ENCODE assay signal across 41 mouse cellular contexts in the genomic region with DNA sequence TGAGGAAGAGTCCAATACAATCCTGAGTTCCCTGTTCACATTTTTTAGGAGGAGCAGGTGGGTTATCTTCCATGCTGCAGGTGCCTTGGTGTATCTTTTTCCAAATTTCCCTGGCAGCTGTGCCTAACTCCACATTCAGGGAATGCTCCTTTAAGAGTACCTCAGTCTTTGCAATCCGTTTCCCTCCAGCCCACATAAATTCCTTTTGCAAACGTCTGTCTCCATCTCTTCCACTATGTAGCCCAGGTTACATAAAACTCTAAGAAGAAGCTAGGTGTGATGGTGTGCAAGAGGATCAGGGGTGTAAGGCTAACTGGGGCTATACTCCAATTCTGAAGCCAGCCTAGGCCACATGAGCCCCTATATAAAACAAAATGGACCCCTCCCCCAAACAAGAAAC. TPM values are rescaled to one million over a fixed set of nuclear protein-coding genes. Genes with fewer than 3 reads are reported as not detected.
"Had no signal": no experiment of that assay in that cellular context is flagged by ENCODE, and none has a peak within 500 bp of the region (broad histone marks: within the 10 kb centered on the region; RNA-seq: fewer than 3 reads in every experiment).

No protein-coding gene starts in this region.

- H3K4me2 ChIP-seq: heart, embryonic 11.5 days; heart, embryonic 12.5 days; heart, embryonic 13.5 days; heart, embryonic 15.5 days; hindbrain, embryonic 12.5 days; hindbrain, embryonic 13.5 days; hindbrain, embryonic 14.5 days; hindbrain, embryonic 15.5 days; intestine, embryonic 15.5 days; kidney, embryonic 15.5 days had no signal

- H3K9ac ChIP-seq: heart, embryonic 12.5 days; heart, embryonic 13.5 days; heart, embryonic 15.5 days; hindbrain, embryonic 12.5 days; hindbrain, embryonic 13.5 days; hindbrain, embryonic 14.5 days; hindbrain, embryonic 15.5 days; intestine, embryonic 15.5 days; kidney, embryonic 15.5 days had no signal

- ATAC-seq: hindbrain, embryonic 16.5 days; hindbrain, postnatal 0 days; inflammation-experienced regulatory T-cells, adult 6 months; intestine, embryonic 15.5 days; intestine, embryonic 16.5 days; intestine, postnatal 0 days had no signal

- H3K9me3 ChIP-seq: heart, embryonic 10.5 days; heart, embryonic 13.5 days; heart, embryonic 15.5 days; hindbrain, embryonic 10.5 days; hindbrain, embryonic 12.5 days; hindbrain, embryonic 15.5 days; intestine, embryonic 15.5 days; kidney, embryonic 15.5 days had no signal

- H3K4me3 ChIP-seq: heart, embryonic 10.5 days; heart, embryonic 12.5 days; heart, embryonic 13.5 days; heart, embryonic 15.5 days; hindbrain, embryonic 10.5 days; hindbrain, embryonic 12.5 days; hindbrain, embryonic 13.5 days; hindbrain, embryonic 15.5 days; intestine, embryonic 15.5 days; kidney, embryonic 15.5 days; layer of hippocampus, adult 2 months had no signal

- H3K36me3 ChIP-seq: heart, embryonic 15.5 days; hindbrain, embryonic 15.5 days; intestine, embryonic 15.5 days had no signal

- H3K4me1 ChIP-seq: hindbrain, embryonic 12.5 days; hindbrain, embryonic 13.5 days; hindbrain, embryonic 15.5 days had no signal

- H3K27me3 ChIP-seq: heart, embryonic 12.5 days; heart, embryonic 13.5 days; heart, embryonic 15.5 days; hindbrain, embryonic 12.5 days; hindbrain, embryonic 13.5 days; hindbrain, embryonic 15.5 days; intestine, embryonic 15.5 days; kidney, embryonic 15.5 days had no signal

- H3K27ac ChIP-seq: heart, embryonic 10.5 days; heart, embryonic 13.5 days; heart, embryonic 15.5 days; hindbrain, embryonic 10.5 days; hindbrain, embryonic 12.5 days; hindbrain, embryonic 13.5 days; hindbrain, embryonic 14.5 days; hindbrain, embryonic 15.5 days; hindbrain, postnatal 0 days; intestine, embryonic 15.5 days; kidney, embryonic 15.5 days; kidney, postnatal 0 days; layer of hippocampus, adult 2 months had no signal

- DNase-seq: heart, postnatal 10 days; heart, postnatal 14 days; heart, postnatal 36 days; heart, postnatal 4 days; kidney, adult 11 months; kidney, adult 18-20 months; kidney, adult 2 months; kidney, adult 8-10 months; kidney, adult 9 months; kidney, postnatal 10 days; kidney, postnatal 14 days; kidney, postnatal 25 days; kidney, postnatal 36 days; kidney, postnatal 4 days; layer of hippocampus, adult 9-11 months; layer of hippocampus, postnatal 36 days had no signal

RNA-seq across cellular contexts. Expression of gene Gm128, which starts 1.7 kb away (rescaled TPM):
- total RNA-seq: heart, postnatal 14 days; heart, postnatal 25 days; heart, postnatal 36 days; layer of hippocampus, postnatal 14 days had no signal
- polyA plus RNA-seq: heart, postnatal 0 days; hindbrain, embryonic 11.5 days had no signal

RNA-seq across cellular contexts. Expression of gene Bnipl, which starts 7.9 kb away (rescaled TPM):
- total RNA-seq: heart, postnatal 10 days; heart, postnatal 25 days; heart, postnatal 36 days; heart, postnatal 4 days; hematopoietic stem cell, adult 5-6 weeks; hindbrain, postnatal 0 days had no signal
- polyA plus RNA-seq: heart, embryonic 11.5 days; heart, embryonic 12.5 days; heart, embryonic 14.5 days; heart, postnatal 0 days; hindbrain, embryonic 14.5 days; hindbrain, embryonic 16.5 days; hindbrain, postnatal 0 days; intestine, postnatal 0 days had no signal
